Mouse (Mus musculus) limb, embryonic 12.5 days (tissue): Measurements from ENCODE around the gene Gm4756. TPM values are rescaled to one million over a fixed set of nuclear protein-coding genes. Genes with fewer than 3 reads are reported as not detected.
"Not testable (repeated sequence)": the region's sequence is repeated elsewhere in the genome, so short reads cannot be mapped to it uniquely, and the experiment has no call there.

Experiments used
- ATAC-seq: fragments of 200-750 bp; cut with Nextera tagmentation; 2 replicates; pipeline ENCODE4 v1.8.0; 2017; ENCODE audit warnings: low read depth, moderate TSS enrichment; ENCODE audit not compliant: insufficient number of reproducible peaks, insufficient read depth, low FRiP score, low TSS enrichment
- H3K27ac ChIP-seq: fragments of 300-500 bp; sonication (generic); 2 replicates; pipeline ENCODE4 v1.5.1; 2016; ENCODE audit warnings: mild to moderate bottlenecking, moderate library complexity
- H3K27me3 ChIP-seq: fragments of 300-500 bp; sonication (generic); 2 replicates; pipeline ENCODE4 v1.6.1; 2016; ENCODE audit warnings: mild to moderate bottlenecking, moderate library complexity
- H3K36me3 ChIP-seq: fragments of 300-500 bp; sonication (generic); 2 replicates; pipeline ENCODE4 v1.6.1; 2016; ENCODE audit warnings: mild to moderate bottlenecking, moderate library complexity
- H3K4me1 ChIP-seq: fragments of 300-500 bp; sonication (generic); replicated peaks from 2 replicates; pipeline ENCODE4 v1.6.1; 2016
- H3K4me2 ChIP-seq: fragments of 300-500 bp; sonication (generic); 2 replicates; pipeline ENCODE4 v1.6.1; 2016; ENCODE audit warnings: mild to moderate bottlenecking, moderate library complexity
- H3K4me3 ChIP-seq: fragments of 300-500 bp; sonication (generic); replicated peaks from 2 replicates; pipeline ENCODE4 v1.5.1; 2016; ENCODE audit warnings: mild to moderate bottlenecking
- H3K9ac ChIP-seq: fragments of 300-500 bp; sonication (generic); replicated peaks from 2 replicates; pipeline ENCODE4 v1.6.1; 2016; ENCODE audit warnings: mild to moderate bottlenecking, moderate library complexity
- H3K9me3 ChIP-seq: fragments of 300-500 bp; sonication (generic); 2 replicates; pipeline ENCODE4 v1.6.1; 2016; ENCODE audit warnings: mild to moderate bottlenecking, moderate library complexity
- WGBS: fragments of 180-500 bp; shearing (Covaris S2); methylation state at CpG from one replicate; pipeline ENCODE4 v1.1.7; 2016; 5-methylcytosine and 5-hydroxymethylcytosine counted together
- polyA plus RNA-seq: library from polyadenylated mRNA; unstranded; fragments of >200 nt; fragmentation: Nextera tagmentation; extraction: Ambion mirVana; gene quantifications from 2 replicates; pipeline ENCODE4 v1.2.1, GENCODE M21; 2016

Gene Gm4756
- polyA plus RNA-seq: not detected in 2 replicates

DNA sequence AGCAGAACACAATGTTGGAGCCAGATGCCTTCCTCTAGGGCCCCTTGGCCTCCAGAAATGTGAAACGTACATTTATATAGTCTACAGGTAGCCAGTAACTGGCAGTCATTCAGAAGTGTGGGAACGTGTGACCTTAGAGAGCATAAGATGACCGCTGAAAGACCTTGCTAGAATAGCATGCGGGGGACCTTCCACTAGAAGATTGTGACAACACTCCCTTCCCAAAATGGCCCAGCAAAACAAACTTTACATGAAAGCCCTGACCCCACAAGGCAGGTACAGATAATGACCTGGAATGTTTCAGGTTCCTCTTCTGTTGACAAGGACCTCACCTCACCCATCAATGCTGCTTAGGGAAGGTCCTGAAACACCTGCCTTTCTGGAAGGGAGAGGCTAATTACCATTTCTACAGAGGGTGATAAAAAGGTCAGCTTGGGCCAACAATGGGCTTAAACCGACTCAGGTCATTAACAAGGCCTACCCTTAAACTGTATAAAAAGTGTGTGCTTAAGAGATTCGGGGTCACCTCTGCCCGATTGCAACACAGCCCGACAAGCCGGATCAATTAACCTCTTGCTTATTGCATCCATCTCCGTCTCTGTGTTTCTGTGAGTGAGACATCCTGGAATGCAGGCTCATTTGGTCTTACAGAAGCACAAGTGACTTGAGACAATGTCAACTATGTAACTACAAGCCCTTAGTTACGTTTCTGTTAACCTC lies at the start of gene Gm4756:
Gene Gm4756 (minus strand): TSS at position 51 of the 720 bp plus-strand sequence.
- no peaks in the 10 kb centered on the region for H3K27me3 ChIP-seq
- 0 out of 2 replicates have a peak within 1 kb of the TSS, but pooled peaks have one; percentile 12 for H3K27ac ChIP-seq
- no peaks in the 10 kb centered on the region for H3K9me3 ChIP-seq
- H3K9ac ChIP-seq: no peak within 1 kb of the TSS
- H3K36me3 ChIP-seq: no peaks in the 10 kb centered on the region
- WGBS: 72% methylated on average over 11 of the region's 11 CpGs
- no peak for ATAC-seq
- no peaks in the 10 kb centered on the region; the same call in 1 of the 2 replicates for H3K4me1 ChIP-seq
- H3K4me3 ChIP-seq: no peak within 1 kb of the TSS
- no peak within 1 kb of the TSS for H3K4me2 ChIP-seq

DNA sequence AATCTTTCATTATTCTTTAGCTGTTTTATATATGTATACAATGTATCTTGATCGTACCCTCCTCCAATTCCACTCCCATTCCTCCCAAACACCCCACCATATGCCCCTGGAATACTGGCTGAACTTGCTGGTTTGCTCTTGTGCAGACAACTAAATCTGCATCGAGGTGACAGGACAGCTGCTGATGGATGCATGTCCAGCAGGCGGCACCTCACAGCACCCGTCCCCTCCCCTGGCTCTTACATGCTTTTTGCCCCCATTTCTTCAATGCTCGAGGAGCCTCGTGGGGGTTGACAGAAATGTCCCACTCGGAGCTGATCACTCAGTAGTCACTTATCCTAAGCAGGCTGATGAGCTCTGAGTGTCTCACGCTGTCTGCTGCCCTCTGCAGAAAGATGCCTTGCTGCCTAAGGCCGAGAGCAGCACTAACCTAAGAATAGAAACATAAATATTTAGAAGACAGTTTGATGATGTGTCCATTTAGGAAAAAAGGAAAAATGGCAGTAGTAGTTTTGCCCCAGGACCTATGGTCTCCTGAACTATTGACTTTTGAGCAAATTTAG lies 45.5 kb upstream of the Gm4756 start:
- Histone ChIP-seq H3K4me1 (0 out of 2 replicates have a peak, but pooled peaks cover under 1% of the 10 kb centered on the region), H3K27me3 (no peaks in the 10 kb centered on the region), H3K9ac (no peak overlapping the region), H3K36me3 (no peaks in the 10 kb centered on the region), H3K4me2 (no peak overlapping the region), H3K4me3 (no peak overlapping the region), H3K27ac (no peak overlapping the region), H3K9me3 (no peaks in the 10 kb centered on the region)
- no peak for ATAC-seq
- WGBS: 52% methylated on average over 9 of the region's 9 CpGs

DNA sequence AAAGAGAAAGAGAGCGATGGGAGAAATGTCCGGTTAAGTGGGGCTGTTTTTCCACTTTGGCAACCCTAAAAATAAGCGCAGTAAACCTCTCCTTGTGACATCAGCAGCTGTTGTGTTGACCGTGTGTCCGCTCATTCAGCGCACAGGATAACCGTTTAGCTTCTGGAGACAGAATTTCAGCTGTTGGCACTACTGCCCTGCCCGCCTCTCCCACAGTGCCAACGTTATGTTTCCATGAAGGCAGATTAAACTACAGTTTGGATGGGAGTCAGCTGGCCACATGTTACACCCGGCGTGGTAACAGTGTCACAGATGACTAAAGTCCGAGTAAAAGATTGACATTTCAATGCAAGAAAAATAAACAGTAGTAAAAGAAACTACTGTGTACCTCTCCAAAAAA lies 45.0 kb upstream of the Gm4756 start:
- no peak for ATAC-seq
- Histone ChIP-seq H3K36me3 (no peaks in the 10 kb centered on the region), H3K27ac (no peak overlapping the region), H3K4me1 (no peaks in the 10 kb centered on the region), H3K27me3 (no peaks in the 10 kb centered on the region), H3K4me3 (no peak overlapping the region), H3K9me3 (no peaks in the 10 kb centered on the region), H3K4me2 (no peak overlapping the region), H3K9ac (no peak overlapping the region)
- WGBS: 78% methylated on average over 12 of the region's 12 CpGs

DNA sequence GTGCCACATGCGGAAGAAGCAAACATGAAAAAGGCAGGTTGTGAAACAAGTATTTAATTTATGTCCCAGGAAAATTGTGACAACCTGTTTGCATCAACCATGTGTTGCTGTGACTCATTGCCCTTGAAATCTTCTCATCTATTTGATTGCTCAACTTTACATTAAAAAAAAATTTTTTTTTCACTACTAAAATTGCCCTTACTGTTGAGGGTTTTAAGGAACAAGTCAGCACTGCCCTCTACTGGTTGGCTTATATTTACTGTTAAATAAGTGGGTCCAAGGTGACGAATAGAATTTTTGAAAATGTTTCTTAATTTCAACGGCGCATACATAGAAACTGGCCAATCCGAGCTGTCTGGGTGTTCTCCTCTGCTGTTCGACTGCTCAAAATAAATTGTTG lies 44.4 kb upstream of the Gm4756 start:
- no peak overlapping the region for H3K27ac ChIP-seq
- H3K36me3 ChIP-seq: no peaks in the 10 kb centered on the region
- ATAC-seq: no peak
- no peak overlapping the region for H3K4me2 ChIP-seq
- H3K4me3 ChIP-seq: no peak overlapping the region
- H3K27me3 ChIP-seq: no peaks in the 10 kb centered on the region
- 47% methylated on average over 6 of the region's 6 CpGs for WGBS
- H3K9ac ChIP-seq: no peak overlapping the region
- no peaks in the 10 kb centered on the region for H3K9me3 ChIP-seq
- H3K4me1 ChIP-seq: no peaks in the 10 kb centered on the region

DNA sequence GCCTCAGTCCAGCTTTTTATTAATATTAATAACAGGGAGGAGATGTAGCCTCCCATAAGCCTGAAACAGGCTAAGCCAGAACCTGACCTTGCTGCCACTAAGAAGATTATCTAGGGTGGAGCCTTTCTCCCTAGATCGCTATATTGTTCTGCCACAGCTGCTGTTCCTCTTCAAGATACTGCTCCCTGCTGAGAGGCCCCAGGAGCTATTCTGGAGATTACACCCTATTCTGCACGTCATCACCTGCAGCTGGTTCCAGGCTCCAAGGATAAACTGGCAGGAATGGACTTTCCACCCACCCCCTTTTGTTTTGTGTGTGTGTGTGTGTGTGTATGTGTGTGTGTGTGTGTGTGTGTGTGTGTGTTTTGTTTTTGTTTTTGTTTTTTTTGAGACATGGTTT lies 38.8 kb upstream of the Gm4756 start:
- not testable (repeated sequence) for H3K9ac ChIP-seq, H3K4me1 ChIP-seq, H3K36me3 ChIP-seq, H3K4me3 ChIP-seq, H3K27me3 ChIP-seq, H3K9me3 ChIP-seq, ATAC-seq, H3K27ac ChIP-seq, H3K4me2 ChIP-seq
- 68% methylated on average over 2 of the region's 2 CpGs for WGBS

DNA sequence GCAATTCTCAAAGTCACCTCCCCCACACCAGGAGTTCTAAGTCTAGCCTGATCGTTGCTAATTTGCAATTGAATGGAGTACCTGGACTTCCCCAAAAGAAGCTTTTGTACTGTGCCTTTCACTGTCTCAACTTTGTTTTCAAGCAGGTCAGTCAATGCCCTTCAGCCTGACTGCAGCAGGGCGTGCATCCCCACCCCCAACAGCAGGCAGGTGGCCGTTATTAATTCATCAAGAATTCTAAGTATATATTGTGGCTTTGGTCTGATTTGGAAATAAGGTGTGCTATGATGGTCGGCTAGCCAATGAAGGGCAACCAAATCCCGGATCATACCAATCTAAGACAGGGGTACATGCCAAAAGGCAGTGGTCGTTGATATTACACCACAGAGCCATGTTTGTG lies 38.3 kb upstream of the Gm4756 start:
- not testable (repeated sequence) for H3K27ac ChIP-seq, H3K4me3 ChIP-seq, H3K4me1 ChIP-seq, H3K9me3 ChIP-seq, H3K27me3 ChIP-seq, H3K4me2 ChIP-seq, H3K9ac ChIP-seq, H3K36me3 ChIP-seq, ATAC-seq
- WGBS: 56% methylated on average over 6 of the region's 6 CpGs

DNA sequence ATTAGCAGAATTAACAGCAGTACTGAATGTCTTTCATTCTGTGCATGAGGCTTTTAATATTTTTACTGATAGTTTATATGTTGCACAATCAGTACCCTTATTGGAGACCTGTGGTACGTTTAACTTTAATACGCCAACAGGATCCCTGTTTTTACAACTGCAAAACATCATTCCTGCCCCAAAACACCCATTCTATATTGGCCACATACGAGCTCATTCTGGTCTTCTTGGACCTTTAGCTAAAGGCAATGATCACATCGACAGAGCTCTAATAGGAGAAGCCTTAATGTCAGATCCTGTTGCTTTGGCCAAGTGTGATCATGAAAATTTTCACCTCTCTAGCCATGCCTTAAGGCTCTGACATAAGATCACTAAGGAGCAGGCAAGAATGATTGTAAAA lies 37.1 kb upstream of the Gm4756 start:
- H3K27ac ChIP-seq, H3K9me3 ChIP-seq, H3K9ac ChIP-seq, H3K36me3 ChIP-seq, H3K4me2 ChIP-seq, ATAC-seq, H3K4me3 ChIP-seq, H3K4me1 ChIP-seq, H3K27me3 ChIP-seq: not testable (repeated sequence)
- WGBS: 71% methylated on average over 4 of the region's 4 CpGs

DNA sequence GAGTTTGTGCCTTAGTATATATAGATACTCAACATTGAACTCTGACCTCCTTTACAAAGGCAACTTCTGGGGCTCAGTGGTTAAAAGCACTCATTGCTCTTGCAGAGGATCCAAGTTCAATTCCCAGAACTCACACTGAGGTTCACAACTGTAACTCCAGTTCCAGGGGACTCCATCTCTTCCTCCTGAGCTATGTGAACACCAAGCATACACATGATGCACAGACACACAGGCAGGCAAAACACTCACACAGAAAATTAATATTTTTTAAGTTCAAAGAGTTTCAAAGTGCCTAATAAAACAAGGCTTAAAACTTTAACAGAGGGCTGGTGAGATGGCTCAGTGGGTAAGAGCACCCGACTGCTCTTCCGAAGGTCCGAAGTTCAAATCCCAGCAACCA lies 34.2 kb upstream of the Gm4756 start:
- ATAC-seq: no peak
- Histone ChIP-seq H3K4me3 (no peak overlapping the region), H3K36me3 (no peaks in the 10 kb centered on the region), H3K27ac (no peak overlapping the region), H3K4me2 (no peak overlapping the region), H3K9me3 (no peaks in the 10 kb centered on the region), H3K4me1 (no peaks in the 10 kb centered on the region), H3K27me3 (no peaks in the 10 kb centered on the region), H3K9ac (no peak overlapping the region)
- 96% methylated on average over 3 of the region's 3 CpGs for WGBS

DNA sequence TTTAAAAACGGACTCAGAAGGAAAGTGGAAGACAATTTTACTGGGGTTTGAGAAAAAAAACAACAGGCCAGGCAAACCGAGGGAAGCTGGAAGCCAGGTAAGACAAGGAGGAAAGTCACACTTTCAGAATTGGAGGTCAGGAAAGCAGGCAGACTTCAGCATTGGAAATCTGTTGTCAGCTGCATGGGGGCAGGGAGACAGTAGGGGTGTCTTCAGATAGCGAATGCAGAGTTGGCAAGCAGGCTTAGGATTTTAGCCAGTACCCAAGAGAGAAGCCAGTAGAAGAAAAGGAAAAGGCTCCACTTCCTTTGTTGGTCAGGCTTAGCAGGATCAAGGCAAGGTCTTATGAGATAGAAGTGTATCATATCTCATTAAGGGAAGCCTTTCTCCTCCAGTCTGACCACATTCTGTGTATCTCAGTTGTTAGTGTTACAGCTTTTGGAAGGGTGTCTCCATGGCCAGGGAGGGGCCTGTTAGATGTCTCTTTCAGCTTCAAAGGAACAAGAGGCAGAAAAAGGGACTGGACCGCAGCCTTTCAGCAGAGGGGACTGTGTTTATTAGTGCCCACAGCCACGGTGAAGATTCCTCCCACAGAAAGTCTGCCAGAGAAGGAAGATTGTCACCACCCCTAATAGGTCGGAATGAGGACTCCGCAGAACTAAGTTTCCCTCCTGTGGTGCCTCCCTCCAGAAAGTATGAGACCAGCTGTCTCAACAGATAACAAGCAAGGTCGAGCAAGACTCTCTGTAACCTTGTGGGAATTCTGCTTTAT lies 33.2 kb upstream of the Gm4756 start:
- ATAC-seq: no peak
- WGBS: 62% methylated on average over 8 of the region's 8 CpGs
- no peaks in the 10 kb centered on the region for H3K27me3 ChIP-seq
- H3K36me3 ChIP-seq: no peaks in the 10 kb centered on the region
- H3K27ac ChIP-seq: no peak overlapping the region
- no peaks in the 10 kb centered on the region for H3K9me3 ChIP-seq
- no peak overlapping the region for H3K4me2 ChIP-seq
- no peak overlapping the region for H3K9ac ChIP-seq
- H3K4me1 ChIP-seq: no peaks in the 10 kb centered on the region
- H3K4me3 ChIP-seq: no peak overlapping the region

DNA sequence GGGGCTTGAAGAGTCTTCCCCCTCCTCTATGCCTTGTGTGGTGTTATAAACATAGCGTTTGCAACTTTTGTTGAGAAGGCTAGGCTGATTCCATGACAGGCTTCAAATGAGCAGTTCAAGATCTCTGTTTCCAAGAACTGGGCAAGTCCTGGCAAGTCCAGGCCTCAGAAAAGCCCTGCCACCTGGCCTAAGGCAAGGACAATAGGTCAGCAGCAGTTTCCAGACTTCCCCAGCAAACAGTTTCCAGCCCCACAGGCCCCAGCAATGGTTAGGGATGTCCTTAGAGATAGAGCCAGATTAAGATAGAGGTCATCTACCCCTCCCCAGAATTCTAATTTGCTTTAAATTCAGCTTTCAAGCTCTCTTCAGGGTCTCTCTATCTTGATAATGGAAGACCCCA lies 32.5 kb upstream of the Gm4756 start:
- Histone ChIP-seq H3K9me3 (no peaks in the 10 kb centered on the region), H3K9ac (no peak overlapping the region), H3K4me3 (no peak overlapping the region), H3K4me2 (no peak overlapping the region), H3K27me3 (no peaks in the 10 kb centered on the region), H3K36me3 (no peaks in the 10 kb centered on the region), H3K27ac (no peak overlapping the region), H3K4me1 (no peaks in the 10 kb centered on the region)
- 84% methylated on average over 1 of the region's 1 CpGs for WGBS
- ATAC-seq: no peak

DNA sequence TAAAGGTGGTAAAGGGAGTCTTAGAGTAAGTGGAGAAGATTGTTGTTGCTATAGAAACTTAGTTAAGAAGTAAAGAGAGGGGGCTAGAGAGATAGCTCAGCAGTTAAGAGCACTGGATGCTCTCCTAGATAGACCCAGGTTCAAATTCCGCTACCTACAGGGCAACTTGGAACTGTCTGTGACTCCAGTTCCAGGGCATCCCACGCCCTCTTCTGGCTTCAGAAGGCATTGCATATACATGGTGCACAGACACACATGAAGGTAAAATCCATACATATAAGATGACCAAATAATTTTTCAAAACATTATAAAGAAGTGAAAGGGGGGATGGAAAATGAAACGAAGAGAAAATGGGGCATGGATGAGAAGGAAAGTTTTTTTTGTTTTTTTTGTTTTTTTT lies 30.2 kb upstream of the Gm4756 start:
- 73% methylated on average over 3 of the region's 3 CpGs for WGBS
- Histone ChIP-seq H3K9ac (no peak overlapping the region), H3K4me3 (no peak overlapping the region), H3K4me2 (no peak overlapping the region), H3K27me3 (no peaks in the 10 kb centered on the region), H3K36me3 (no peaks in the 10 kb centered on the region), H3K27ac (no peak overlapping the region), H3K4me1 (no peaks in the 10 kb centered on the region), H3K9me3 (0 out of 2 replicates have a peak, but pooled peaks cover 3% of the 10 kb centered on the region)
- no peak for ATAC-seq
